In genomic region chr9:23062057-23062655, GRCm38 (mm10) we compare ENCODE assay signal across 13 mouse cellular contexts.
A peak's percentile ranks its signal among the peaks of the same experiment; 100 is the strongest.
DNase-seq lines count a peak whose midpoint lies in the region; ATAC-seq and TF ChIP-seq lines count a peak whose summit lies in the region.
"Had no signal": no experiment of that assay in that cellular context is flagged by ENCODE, and none has a peak within 500 bp of the region (broad histone marks: within the 10 kb centered on the region; RNA-seq: fewer than 3 reads in every experiment).

No protein-coding gene starts in this region.

- H3K9me3 ChIP-seq in midbrain, embryonic 10.5 days (replicated peaks): no peaks in the 10 kb centered on the region
- no peaks in the 10 kb centered on the region for H3K9me3 ChIP-seq in midbrain, postnatal 0 days (ENCODE audit: low read length)
- no peaks in the 10 kb centered on the region for H3K9me3 ChIP-seq in hindbrain, embryonic 15.5 days
- no peaks in the 10 kb centered on the region for H3K9me3 ChIP-seq in stomach, embryonic 16.5 days (replicated peaks; ENCODE audit: control insufficient read depth, low read length)
- H3K9me3 ChIP-seq: stomach, embryonic 15.5 days had no signal

- no peak overlapping the region for H3K4me2 ChIP-seq in midbrain, postnatal 0 days (ENCODE audit: low read depth, low read length, poor library complexity, severe bottlenecking)
- H3K4me2 ChIP-seq in hindbrain, embryonic 15.5 days: no peak overlapping the region
- no peak overlapping the region for H3K4me2 ChIP-seq in stomach, embryonic 16.5 days (ENCODE audit: low read depth, low read length)
- H3K4me2 ChIP-seq: stomach, embryonic 15.5 days had no signal

- peak; percentile 27 for DNase-seq in embryo, embryonic 10.5 days (ENCODE audit: low spot score)
- no peak for DNase-seq in embryo, embryonic 10 days (ENCODE audit: low spot score)
- DNase-seq in midbrain, embryonic 10.5 days (ENCODE audit: low spot score): no peak
- no peak for DNase-seq in midbrain, postnatal 0 days (ENCODE audit: low spot score)
- no peak for DNase-seq in heart, adult 18-20 months
- DNase-seq in heart, postnatal 14 days: no peak
- DNase-seq: kidney, postnatal 4 days; lung, adult 18-20 months had no signal

- intact Hi-C loops in heart, postnatal 14 days (cut with DNase I): no loop called here

- H3K4me1 ChIP-seq in midbrain, embryonic 10.5 days: peaks cover 32% of the 10 kb centered on the region
- H3K4me1 ChIP-seq in midbrain, postnatal 0 days (ENCODE audit: insufficient read depth, low read length): peaks cover 2% of the 10 kb centered on the region; the same call in 1 of the 2 replicates
- H3K4me1 ChIP-seq in hindbrain, embryonic 15.5 days (replicated peaks): peaks cover 35% of the 10 kb centered on the region
- peaks cover 23% of the 10 kb centered on the region; the same call in 1 of the 2 replicates for H3K4me1 ChIP-seq in stomach, embryonic 16.5 days (ENCODE audit: control insufficient read depth, insufficient read depth, low read length)

- 74% methylated on average over 8 of the region's 8 CpGs for WGBS in midbrain, embryonic 10.5 days
- 27% methylated on average over 8 of the region's 8 CpGs for WGBS in midbrain, postnatal 0 days
- WGBS in hindbrain, embryonic 15.5 days: 24% methylated on average over 8 of the region's 8 CpGs
- 58% methylated on average over 8 of the region's 8 CpGs for WGBS in stomach, embryonic 16.5 days

- TF ChIP-seq CTCF in midbrain, postnatal 0 days (IDR thresholded peaks at IDR 0.05): no peak

- no peaks in the 10 kb centered on the region for H3K36me3 ChIP-seq in midbrain, embryonic 10.5 days
- H3K36me3 ChIP-seq in midbrain, postnatal 0 days (ENCODE audit: insufficient read depth, low read length): no peaks in the 10 kb centered on the region
- no peaks in the 10 kb centered on the region for H3K36me3 ChIP-seq in hindbrain, embryonic 15.5 days
- H3K36me3 ChIP-seq in stomach, embryonic 16.5 days (ENCODE audit: control insufficient read depth, insufficient read depth, low read length): no peaks in the 10 kb centered on the region
- H3K36me3 ChIP-seq: stomach, embryonic 15.5 days had no signal

- no peak for ATAC-seq in midbrain, postnatal 0 days (ENCODE audit: low FRiP score)
- peak; percentile 73 for ATAC-seq in hindbrain, embryonic 15.5 days (ENCODE audit: low FRiP score, low read depth)
- no peak for ATAC-seq in stomach, embryonic 16.5 days (ENCODE audit: insufficient read depth, low FRiP score)
- ATAC-seq: activated CD4-positive, CD25-positive, alpha-beta regulatory T cell, adult 4 months had no signal

- H3K27me3 ChIP-seq in midbrain, embryonic 10.5 days (ENCODE audit: low read depth, poor library complexity, severe bottlenecking): peaks cover 26% of the 10 kb centered on the region
- H3K27me3 ChIP-seq in midbrain, postnatal 0 days (ENCODE audit: insufficient read depth, low read length): no peaks in the 10 kb centered on the region
- 0 out of 2 replicates have a peak, but pooled peaks cover 4% of the 10 kb centered on the region for H3K27me3 ChIP-seq in hindbrain, embryonic 15.5 days
- H3K27me3 ChIP-seq in stomach, embryonic 16.5 days (ENCODE audit: control insufficient read depth, insufficient read depth, low read length): no peaks in the 10 kb centered on the region
- H3K27me3 ChIP-seq: stomach, embryonic 15.5 days had no signal

- peak overlapping the region; percentile 74; the same call in 1 of the 2 replicates for H3K27ac ChIP-seq in midbrain, embryonic 10.5 days (replicated peaks)
- no peak overlapping the region for H3K27ac ChIP-seq in midbrain, postnatal 0 days (ENCODE audit: low read depth, low read length)
- H3K27ac ChIP-seq in hindbrain, embryonic 15.5 days (replicated peaks): peak overlapping the region; percentile 5
- H3K27ac ChIP-seq in stomach, embryonic 16.5 days (ENCODE audit: low read length): 0 out of 2 replicates have a peak overlapping the region, but pooled peaks have one; percentile 8

- no peak overlapping the region for H3K4me3 ChIP-seq in midbrain, embryonic 10.5 days
- no peak overlapping the region for H3K4me3 ChIP-seq in midbrain, postnatal 0 days (ENCODE audit: low read depth, low read length)
- H3K4me3 ChIP-seq in hindbrain, embryonic 15.5 days: no peak overlapping the region
- no peak overlapping the region for H3K4me3 ChIP-seq in stomach, embryonic 16.5 days (replicated peaks; ENCODE audit: low read length)
- H3K4me3 ChIP-seq: myocyte; stomach, embryonic 15.5 days had no signal

- H3K9ac ChIP-seq in midbrain, postnatal 0 days (replicated peaks; ENCODE audit: low read length, poor library complexity, severe bottlenecking): no peak overlapping the region
- H3K9ac ChIP-seq in hindbrain, embryonic 15.5 days: no peak overlapping the region
- H3K9ac ChIP-seq in stomach, embryonic 16.5 days (ENCODE audit: low read length): no peak overlapping the region
- H3K9ac ChIP-seq: stomach, embryonic 15.5 days had no signal
